Mouse (Mus musculus) liver, embryonic 14.5 days (tissue): ENCODE data around the gene Ccdc86.

Experiments used
- CTCF ChIP-seq: IDR thresholded peaks from 2 replicates; pipeline ENCODE4 v1.5.1; 2016; ENCODE audit warnings: antibody characterized with exemption, low read depth, control low read depth
- EP300 ChIP-seq: IDR thresholded peaks from 2 replicates; pipeline ENCODE4 v1.6.1; 2016; ENCODE audit warnings: antibody characterized with exemption, low read depth

DNA sequence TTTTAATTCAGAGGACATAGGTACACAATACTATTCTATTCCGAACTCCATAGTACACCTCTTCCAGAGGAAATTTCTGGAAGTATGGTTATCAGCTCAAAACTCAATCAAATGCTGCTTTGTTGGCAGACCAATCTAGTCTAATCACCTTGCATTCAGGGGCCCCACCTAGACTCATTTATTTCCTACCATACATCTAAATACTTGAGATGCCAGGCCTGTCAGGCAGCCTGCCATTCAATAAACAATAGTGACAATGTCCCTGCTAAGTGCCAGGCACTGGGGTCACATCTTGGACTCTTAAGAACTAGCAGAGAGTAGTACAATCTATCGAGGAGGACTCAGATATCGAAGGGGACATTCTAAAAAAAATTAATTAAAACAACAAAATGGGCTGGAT is 56.9 kb downstream of the Ccdc86 start:
- no peak for TF ChIP-seq EP300
- no peak for TF ChIP-seq CTCF
